Mouse (Mus musculus) forebrain, embryonic 13.5 days (tissue): ENCODE results near the gene Rest. TPM values are rescaled to one million over a fixed set of nuclear protein-coding genes. Genes with fewer than 3 reads are reported as not detected.

Experiments
- ATAC-seq: fragments of 200-750 bp; cut with Nextera tagmentation; 2 replicates; pipeline ENCODE4 v1.8.0; 2017
- H3K27ac ChIP-seq: fragments of 300-500 bp; sonication (generic); 2 replicates; pipeline ENCODE4 v1.5.1; 2015; ENCODE audit warnings: inconsistent platforms, mild to moderate bottlenecking, moderate library complexity
- H3K27me3 ChIP-seq: fragments of 300-500 bp; sonication (generic); 2 replicates; pipeline ENCODE4 v1.6.1; 2015; ENCODE audit warnings: mild to moderate bottlenecking, inconsistent platforms
- H3K36me3 ChIP-seq: fragments of 300-500 bp; sonication (generic); 2 replicates; pipeline ENCODE4 v1.6.1; 2015; ENCODE audit warnings: mild to moderate bottlenecking, inconsistent platforms; ENCODE audit not compliant: poor library complexity, severe bottlenecking
- H3K4me1 ChIP-seq: fragments of 300-500 bp; sonication (generic); 2 replicates; pipeline ENCODE4 v1.6.1; 2015; ENCODE audit warnings: inconsistent platforms
- H3K4me2 ChIP-seq: fragments of 300-500 bp; sonication (generic); 2 replicates; pipeline ENCODE4 v1.6.1; 2015; ENCODE audit warnings: inconsistent platforms, mild to moderate bottlenecking, moderate library complexity
- H3K4me3 ChIP-seq: fragments of 300-500 bp; sonication (generic); 2 replicates; pipeline ENCODE4 v1.5.1; 2015; ENCODE audit warnings: mild to moderate bottlenecking, inconsistent platforms
- H3K9ac ChIP-seq: fragments of 300-500 bp; sonication (generic); 2 replicates; pipeline ENCODE4 v1.6.1; 2015; ENCODE audit warnings: mild to moderate bottlenecking, inconsistent platforms
- H3K9me3 ChIP-seq: fragments of 300-500 bp; sonication (generic); replicated peaks from 2 replicates; pipeline ENCODE4 v1.6.1; 2016; ENCODE audit warnings: inconsistent platforms
- WGBS: fragments of 180-500 bp; shearing (Covaris S2); methylation state at CpG from one replicate; pipeline ENCODE4 v1.1.7; 2015; 5-methylcytosine and 5-hydroxymethylcytosine counted together
- microRNA-seq: library from miRNA; unstranded; fragments of <30 nt; microRNA quantifications from one replicate; pipeline ENCODE4, GENCODE M21; 2016
- polyA plus RNA-seq: library from polyadenylated mRNA; unstranded; fragments of >200 nt; fragmentation: Nextera tagmentation; extraction: Ambion mirVana; gene quantifications from 2 replicates; pipeline ENCODE4 v1.2.1, GENCODE M21; 2015

Gene Rest
- polyA plus RNA-seq, 1 experiment from 2014 or later = 11.1 TPM

DNA sequence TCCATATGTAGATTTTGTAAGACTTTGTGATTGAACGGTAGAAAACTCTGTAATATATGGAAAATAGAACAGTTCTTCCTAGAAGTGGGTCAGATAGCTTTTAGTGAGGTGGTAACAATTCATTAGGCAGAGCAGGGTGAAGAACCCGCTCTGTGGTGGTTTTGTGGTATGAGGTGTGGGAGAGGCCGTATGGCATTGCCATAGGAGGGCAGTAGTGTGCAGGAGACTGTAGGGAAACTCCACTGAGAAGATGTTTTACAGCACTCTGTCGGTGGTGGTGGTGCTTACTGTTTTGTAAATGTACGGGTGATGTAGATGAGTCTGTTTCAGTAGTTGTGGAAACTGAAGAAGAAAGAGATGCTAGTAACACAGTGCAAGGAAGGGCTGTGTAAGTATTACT is 64.9 kb downstream of the Rest start:
- Histone ChIP-seq H3K36me3 (peaks cover 87% of the 10 kb centered on the region), H3K9me3 (no peaks in the 10 kb centered on the region), H3K27ac (no peak overlapping the region), H3K4me3 (no peak overlapping the region), H3K4me1 (no peaks in the 10 kb centered on the region), H3K9ac (no peak overlapping the region), H3K4me2 (no peak overlapping the region), H3K27me3 (no peaks in the 10 kb centered on the region)
- no peak for ATAC-seq
- 73% methylated on average over 5 of the region's 5 CpGs for WGBS

Small RNA genes lying within 50 kb of the gene (microRNA-seq; reads per million reads assigned to microRNA genes)
- gene Mir5098 = not detected

Other genes with a start within 250 kb of the Rest start
- gene Thegl, start 249.5 kb upstream of the Rest start, polyA plus RNA-seq = 0.18 and 0.38 TPM in 2 replicates
- 1.4 and 1.5 TPM in 2 replicates for gene Hopx, start 150.4 kb upstream of the Rest start, polyA plus RNA-seq
- gene Spink2, start 54.0 kb upstream of the Rest start, polyA plus RNA-seq = 0.94 and 1.4 TPM in 2 replicates
- gene Noa1, start 44.6 kb downstream of the Rest start, polyA plus RNA-seq = 33.8 and 35.8 TPM in 2 replicates
- gene Polr2b, start 44.7 kb downstream of the Rest start, polyA plus RNA-seq = 82.5 and 87.1 TPM in 2 replicates
- 44.2 and 47.9 TPM in 2 replicates for gene Igfbp7, start 142.6 kb downstream of the Rest start, polyA plus RNA-seq